Mouse (Mus musculus) spleen, adult 12 weeks (tissue): Measurements from ENCODE around the gene Aagab.

Source experiments
- DNase-seq: peaks from one replicate; pipeline ENCODE4 v3.0.0; 2022; ENCODE audit warnings: low spot score

The Aagab gene

DNA sequence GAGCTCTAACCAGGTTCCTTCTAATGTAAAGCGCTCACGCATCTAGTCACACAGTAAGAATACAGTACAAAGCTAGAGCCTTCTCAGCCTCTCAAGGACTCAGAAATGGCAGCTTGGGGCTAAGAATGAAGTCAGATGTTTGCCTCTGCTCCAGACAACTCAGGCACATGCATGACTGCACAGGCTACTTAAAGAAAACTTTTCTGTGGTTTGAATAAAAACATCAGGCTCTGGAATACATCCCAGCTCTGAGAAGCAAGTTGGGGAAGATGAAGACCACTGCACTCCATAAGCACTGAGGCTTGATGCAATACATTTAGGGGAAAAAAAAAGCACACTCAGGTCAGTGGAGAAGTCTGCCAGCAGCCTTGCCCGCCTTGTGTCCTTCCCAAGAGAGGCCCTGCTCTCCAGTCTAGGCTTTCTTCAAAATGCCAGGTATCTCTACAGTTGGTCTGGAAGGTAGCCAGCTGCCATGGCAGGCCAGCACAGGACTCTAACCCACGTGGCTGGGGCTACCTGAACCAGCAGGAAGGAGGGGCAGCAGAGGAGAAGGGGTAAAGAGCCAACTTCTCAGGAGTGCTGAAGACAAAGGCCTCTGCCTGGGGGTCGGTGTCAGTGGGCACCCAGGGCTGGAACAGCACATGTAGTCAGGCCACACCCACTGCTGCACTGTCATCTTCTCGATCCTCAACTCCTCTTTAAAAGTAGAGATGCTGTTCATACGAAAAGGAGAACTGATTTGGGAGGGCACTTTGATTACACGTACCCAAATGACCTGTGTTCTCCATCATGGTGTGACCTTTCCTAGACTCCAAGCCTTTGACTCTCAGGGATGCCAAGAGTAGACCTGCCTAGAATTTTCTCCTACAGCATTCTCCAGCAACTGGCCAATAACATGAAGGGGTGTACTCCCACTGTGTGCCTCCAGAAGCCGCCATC is 45.4 kb downstream of the Aagab start:
- DNase-seq = no peak

DNA sequence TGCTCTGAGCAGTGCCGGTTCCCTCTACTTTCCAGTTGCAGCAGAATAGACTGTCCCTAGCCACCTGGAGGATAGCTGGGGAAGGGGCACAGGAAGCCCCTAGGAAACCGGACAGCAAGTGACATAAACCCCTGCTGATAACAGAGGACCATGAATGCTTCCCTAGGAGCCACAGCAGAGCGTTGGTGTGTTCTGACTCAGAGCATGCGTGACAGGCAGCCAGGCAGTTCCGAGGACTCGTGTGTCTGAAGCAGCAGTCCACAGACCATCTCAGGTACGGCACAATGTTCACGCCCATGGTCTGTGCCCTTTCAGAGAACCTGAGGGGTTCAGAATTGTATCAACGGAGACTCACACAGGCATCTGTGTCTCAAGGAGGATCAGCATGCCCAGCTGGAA is 46.1 kb downstream of the Aagab start:
- DNase-seq = no peak

DNA sequence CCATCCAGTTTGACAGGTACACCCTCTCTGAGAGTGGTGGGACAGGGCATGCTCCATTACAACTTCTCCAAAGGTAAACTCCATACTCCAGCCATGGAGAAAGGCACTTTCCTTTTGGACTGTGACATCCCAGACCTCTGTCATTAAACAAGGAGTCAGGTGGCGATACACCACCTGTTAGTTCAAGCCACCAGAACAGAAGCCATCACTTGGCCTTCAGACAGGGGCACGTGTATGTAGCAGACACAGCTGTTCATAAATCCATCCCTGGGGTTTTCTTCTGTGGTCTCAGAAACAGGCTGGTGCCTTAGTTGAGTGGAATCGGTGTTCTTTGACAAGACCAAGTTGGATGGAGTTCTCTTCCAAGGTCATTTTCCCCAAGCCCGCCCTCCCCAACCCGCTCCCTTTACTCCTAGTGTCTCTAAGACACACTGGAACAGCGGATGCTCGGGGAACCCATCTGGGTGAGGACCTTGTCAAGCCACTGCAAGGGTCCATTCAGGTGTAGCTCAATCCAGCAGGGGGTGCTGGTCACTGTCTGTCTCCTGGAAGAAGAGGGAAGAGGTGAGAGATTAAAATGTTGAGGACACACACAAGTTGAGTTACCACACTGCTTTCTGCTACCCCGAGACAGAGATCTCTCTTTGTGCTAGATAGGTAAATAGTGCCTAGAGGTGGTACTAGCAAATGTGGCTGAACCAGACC is 47.5 kb downstream of the Aagab start:
- no peak for DNase-seq

DNA sequence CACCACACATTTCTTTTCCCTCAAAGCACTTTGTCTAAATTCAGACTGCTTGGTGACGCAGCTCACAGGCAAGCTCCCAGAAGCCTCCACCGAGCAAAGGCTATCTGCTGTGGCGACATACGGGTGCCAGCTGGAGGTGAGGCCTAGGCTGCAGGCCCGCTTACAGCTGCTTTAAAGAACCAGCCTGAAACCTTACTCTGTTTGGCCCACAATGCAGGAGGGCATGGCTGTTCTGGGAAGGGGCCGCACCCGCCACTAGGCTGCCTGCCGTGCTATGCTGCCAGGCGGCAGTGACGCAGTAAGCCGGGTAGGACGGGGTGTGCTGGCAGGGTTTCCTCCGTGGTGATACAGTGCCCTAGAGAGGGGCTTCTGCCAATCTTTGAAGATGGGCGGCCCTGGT is 48.4 kb downstream of the Aagab start:
- DNase-seq = no peak

DNA sequence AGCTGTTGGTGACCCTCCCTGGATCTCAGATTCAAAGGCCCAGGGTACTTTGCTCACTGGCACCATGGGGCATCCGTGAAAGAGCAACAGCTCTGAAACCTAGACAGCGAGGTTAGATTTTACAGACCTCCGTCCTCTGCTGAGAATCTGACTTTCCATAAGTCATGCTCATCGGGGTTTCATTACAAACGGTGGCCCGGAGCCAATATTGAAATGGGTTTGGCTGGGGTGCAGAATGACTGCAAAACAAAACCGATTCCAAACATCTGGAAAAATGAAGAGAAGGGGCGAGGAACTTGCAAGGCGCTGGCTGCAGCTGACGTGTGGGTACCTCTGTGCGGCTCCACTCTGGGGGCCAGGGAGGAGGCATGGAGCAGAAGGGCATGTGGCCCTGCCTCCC is 49.1 kb downstream of the Aagab start:
- no peak for DNase-seq

DNA sequence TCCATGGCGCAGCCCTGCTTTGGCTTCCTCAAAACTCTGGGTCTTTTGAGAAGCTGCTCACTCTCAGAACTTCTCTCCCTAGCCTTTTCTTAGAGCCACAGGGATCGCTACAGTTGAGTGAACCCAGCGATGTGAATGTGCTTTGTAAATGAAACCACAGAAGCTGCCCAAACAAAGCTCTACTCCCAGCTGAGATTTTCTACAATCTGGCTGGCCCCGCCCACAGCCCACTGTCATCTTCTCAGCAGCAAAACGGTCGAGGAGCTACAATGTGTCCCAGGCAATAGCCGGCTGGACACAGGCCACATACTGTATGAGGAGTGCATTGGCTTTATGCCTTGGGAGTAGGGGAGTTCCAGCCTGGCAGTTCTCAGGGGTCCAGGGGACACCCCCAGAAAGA is 51.2 kb downstream of the Aagab start:
- no peak for DNase-seq

DNA sequence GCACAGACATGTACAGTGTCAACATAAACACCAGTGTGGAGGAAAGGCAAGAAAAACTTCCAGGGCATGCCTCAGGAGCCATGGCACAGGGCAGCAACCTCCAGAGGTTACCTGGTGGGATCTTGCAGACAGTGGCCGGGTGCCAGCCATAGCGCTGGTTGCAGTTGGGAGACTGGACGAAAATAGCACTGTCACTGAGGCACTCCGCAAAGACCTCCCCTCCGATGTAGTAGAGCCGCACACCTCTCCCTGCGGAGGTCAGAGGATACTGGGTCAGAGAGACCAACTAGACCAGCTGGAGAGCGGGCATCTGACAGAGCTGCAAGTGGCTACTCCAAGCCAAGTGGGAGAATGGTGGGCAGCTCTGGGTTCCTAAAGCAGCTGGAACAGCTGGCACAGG is 52.1 kb downstream of the Aagab start:
- no peak for DNase-seq

DNA sequence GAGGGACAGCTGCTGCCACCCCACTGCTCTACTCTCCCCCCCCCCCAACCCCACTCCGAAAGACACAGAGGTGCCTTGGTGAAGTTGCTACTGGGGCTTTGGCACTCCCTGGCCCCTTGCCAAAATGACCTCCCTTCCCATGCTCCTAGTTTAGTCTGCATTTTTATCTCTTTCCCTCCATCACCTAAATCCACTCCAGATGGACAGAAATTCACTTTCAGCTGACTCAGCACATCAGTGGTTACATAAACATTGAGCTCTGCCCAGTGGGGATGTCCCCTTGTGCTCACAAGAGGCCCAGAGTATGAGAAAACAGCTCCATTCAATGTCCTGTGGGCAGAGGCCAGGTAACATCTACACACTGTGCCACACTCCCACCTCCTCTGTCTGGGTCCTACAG is 52.6 kb downstream of the Aagab start:
- DNase-seq = no peak

DNA sequence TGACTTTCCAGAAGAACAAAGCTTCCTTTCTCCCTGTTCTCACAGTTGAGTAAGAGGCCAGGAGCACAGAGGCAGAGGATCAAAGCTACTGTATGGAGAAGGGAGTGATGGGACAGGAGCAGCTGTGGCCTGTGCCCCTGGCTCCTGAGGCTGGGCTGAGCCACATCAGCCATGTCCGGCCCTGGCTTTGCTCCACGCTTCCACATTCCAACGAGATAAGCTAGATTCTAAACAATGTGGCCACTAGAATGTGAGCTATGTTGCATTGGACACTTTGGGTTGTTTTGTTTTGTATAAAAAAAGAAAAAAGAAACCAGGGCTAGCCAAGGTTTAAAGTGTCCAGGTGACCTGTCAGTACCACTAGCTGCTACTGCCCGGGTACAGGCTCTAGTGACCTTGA is 54.7 kb downstream of the Aagab start:
- no peak for DNase-seq

DNA sequence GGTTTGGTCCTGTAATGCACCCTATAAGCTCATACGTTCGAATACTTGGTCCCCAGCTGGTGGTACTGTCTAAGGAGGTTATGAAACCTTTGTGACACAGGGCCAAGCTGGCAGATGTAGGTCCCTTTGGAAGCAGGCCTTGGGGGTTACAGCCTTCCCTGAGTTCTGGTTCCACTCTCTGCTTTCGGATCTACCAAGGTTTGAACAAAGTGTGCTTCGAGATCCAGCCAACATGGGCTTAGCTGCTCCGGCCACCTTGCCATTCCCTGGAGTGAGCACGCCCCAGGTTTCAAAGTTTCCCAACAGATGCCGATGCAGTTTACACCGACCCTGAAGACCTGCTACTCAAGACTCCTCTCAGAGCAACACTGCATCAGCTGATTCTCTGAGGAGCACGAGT is 56.0 kb downstream of the Aagab start:
- no peak for DNase-seq

DNA sequence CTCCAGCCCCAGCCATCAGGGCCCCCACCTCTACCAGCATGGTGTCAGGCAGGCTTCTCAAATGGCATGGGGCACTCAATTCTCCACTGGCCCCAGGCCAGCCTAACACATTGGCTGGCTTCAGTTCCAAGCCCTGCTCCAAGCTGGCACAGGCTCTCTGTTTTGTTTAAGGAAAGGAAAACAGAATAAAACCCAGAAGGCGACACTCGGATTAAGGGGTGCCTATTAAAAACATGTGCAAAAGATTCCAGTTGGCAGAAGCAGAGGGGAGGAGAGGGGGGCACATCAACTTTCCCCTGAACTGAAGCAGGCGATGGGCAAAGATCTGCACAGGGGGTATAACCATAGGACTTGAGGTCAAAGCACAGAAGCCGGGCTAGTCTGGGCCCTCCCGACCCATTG is 56.5 kb downstream of the Aagab start:
- no peak for DNase-seq

DNA sequence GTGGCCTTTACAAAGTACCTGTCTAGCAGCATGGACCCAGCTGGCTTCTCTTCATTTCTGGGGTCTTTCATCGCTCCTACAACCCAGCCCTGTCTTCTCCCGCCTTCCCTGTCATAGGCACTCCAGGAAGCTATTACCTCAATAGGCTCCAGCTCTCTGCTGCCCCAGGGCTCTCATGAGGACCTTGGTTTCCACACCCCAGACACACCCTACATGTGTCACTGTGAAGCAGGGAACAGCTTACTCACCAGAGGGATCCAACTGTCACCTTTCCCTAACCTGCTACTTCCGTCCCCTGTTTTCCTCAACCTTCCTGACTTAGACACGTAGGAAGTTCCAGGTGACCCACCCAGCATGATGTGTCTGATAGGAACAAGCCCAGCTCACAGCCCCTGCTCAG is 57.6 kb downstream of the Aagab start:
- no peak for DNase-seq

DNA sequence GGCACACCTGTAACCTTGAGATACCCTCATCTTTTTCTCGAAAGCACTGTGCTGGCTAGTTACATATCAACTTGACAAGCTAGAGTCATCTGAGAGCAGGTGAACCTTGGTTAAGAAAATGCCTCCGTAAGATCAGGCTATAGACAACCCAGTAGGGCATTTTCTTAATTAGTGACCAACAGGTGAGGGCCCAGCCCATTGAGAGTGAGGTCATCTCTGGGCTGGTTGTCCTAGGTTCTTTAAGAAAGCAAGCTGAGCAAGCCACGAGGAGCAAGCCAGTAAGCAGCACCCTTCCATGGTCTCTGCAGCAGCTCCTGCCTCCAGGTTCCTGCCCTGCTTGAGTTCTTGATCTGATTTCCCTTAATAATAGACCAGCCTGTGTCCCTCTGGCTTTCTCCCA is 58.2 kb downstream of the Aagab start:
- DNase-seq = no peak

DNA sequence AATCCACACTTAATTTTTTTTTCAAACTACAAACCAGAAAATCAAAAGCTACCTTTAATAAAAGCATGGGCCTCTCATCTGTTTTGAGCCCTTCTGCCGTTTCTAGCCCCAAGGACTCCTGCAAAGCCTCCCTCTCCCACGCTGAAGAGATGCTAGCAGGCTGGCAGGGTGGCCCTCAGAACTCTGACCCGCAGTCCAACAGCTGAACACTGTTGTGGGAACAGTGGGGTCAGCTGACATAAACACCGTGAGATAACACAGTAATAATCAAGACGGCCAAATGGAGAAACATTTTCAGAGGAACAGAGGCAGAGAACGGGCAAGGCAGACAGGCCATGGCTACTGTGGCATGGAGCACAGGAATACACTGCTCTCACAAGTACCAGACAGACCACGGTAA is 60.3 kb downstream of the Aagab start:
- no peak for DNase-seq

DNA sequence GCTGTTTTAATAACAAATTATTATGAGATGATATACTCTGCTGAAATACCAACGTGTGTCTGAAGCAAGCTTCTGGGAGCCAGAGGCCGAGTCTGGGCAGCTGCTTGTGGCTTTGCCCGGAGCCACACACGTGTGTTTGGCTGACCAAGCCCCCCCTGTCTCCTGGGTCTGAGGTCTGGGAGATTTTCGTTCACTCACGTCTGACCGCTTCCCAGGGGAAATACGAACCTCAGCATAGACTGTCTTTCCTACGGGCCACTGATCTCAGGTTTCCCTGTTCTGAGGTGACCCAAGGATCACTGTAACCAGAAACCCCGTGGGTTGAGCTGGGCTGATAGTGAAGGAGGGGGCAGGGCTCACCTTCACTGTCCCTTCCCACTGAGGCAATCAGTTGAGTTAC is 60.8 kb downstream of the Aagab start:
- DNase-seq = no peak

DNA sequence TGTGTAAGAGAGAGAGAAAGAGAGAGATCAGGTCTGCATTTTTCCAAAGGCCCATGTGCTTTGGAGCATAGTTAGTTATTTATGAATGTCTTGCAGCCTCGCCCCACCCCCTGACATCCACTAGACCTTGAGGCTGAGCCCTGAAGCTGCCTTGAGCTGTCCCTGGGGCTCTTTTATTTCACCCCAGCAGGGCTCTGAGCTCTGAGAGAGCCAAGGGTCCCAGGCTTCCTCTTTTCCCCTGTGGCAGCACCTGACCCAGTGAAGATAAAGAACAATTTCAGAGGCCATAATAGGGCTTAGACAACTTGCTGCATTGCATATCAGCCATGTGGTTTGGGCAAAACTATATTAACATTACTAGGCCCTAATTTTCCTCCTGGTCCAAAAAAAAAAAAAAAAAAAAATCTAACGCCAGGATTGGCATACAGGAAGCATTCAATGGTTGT is 61.9 kb downstream of the Aagab start:
- DNase-seq = no peak

DNA sequence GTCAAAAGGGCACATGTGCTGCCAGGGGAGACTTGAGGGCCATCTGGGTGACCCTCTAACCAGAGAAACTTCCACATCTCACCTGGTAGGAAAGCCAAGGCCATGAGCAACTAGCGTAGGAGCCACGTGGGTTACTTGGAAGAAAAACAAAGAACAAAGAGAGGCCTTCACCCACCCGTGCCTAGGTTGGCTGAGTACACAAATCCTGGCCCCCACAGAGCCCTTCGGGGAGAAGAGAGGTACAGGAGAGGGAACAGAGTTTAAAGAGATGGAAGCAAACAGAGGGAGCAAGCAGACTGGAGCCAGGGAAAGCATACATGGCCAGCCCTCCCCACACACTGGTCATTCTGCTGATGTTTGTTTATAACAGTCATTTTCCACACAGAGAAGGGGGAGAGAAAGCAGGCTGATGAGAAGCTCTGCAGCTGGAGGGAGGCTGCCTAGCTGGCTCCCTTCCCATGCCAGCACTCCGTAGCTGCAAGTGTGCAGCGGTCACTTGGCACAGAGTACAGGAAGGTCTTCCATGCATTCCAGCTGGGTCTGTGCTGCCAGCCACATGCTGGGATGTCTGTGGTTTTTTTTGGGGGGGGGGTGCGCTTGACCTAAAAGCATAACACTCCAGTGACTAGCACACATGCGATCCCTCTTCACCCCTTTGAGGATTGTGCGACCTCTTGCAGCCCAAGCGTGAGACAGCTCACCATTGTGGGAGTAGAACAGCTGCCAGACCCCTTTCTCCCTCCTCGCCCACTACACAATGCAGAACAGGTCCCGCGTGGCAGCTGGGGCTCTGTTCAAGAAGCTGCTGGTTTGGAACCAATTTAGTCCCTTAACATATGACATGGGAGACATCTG is 62.6 kb downstream of the Aagab start:
- DNase-seq = no peak

DNA sequence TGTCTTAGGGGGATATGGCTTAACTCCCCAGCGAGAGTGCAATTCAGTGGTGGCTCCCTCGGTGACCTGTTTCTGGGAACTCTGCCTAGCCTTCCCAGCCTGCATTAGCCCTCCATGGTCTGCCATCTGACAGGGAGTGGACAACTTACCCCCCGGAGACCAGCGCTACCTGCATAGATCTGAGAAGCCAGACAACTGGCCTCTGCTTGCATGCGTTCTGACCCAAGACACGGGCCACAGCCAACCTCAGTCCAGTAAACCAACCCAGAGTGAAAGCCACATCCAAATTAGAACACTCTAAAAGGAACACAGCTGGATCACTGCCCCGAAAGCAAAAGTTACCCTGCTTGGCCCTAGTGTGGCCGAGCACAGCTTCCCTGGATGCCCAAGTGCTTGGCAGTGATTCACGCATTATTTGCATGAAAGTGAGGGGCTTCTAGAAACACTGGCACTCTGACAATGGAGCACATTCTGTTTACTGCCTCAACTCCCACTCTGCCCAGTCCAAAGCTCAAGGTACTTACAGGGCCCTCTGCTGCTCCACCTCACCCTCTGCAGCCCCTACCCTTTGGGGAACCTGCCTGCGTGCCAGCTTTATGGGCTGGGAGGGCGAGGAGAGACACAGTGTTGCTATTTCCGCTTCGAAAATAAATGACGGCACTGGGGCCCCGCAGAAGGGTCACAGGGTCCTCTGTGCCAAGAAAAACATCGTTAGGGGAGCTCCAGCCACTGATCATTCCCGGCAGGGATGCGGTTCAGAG is 64.3 kb downstream of the Aagab start:
- no peak for DNase-seq

DNA sequence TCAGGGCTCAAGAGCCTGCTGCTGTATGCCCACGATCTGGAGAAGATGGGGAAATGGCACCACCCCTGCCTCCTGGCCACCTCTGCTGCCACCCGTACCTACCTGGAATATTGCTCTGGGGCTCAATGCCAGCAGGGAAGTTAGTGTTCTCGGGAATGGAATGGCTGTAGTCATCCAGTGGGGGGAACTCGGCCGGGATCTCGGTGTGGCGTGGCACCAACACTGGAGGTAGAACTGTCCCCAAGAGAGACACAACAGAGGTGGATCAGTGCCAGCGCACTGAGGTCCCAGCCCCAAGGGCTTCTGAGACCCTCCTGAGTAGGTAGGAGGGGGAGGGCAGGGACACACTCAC is 64.9 kb downstream of the Aagab start:
- DNase-seq = no peak

DNA sequence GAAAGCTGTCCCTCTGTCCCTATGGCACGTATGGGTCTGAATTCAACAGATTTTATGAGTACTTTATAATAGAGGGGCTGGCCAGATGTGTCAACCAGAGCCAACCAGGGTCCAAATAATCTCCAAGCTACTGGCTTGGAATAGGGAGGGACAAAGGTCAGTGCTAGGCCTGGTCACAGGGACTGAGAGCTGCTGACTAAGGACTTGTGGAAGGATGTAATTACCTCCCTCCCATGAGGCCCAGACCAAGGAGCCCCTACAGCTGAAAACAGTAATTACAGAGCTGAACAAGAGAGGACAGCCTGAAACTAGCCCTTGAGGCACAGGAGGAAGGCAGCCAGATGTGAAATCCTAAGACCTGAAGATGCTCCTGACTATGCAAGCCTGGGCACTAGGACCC is 66.2 kb downstream of the Aagab start:
- DNase-seq = no peak

DNA sequence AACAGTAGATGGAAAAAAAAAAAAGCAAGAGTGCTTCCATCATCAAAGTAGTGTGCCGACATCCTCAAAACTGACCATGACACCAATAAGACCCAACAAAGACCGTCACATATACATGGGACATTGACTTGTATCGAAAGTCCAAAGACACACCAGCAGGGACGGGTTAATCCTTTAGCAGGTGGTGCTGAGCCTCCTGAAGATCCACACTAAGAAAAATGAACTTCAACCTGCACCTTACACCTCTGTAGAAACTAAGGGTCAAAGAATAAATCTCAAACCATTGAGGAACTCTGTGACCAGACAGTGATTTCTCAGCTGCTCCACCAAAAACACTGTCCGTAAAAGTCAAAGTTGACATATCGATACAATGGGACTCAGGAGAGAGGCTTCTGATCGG is 67.4 kb downstream of the Aagab start:
- no peak for DNase-seq
